Mouse (Mus musculus) lung, adult 18-20 months (tissue): ENCODE data around the gene Slc25a25.
A peak's percentile ranks its signal among the peaks of the same experiment; 100 is the strongest.
"Not testable (repeated sequence)": the region's sequence is repeated elsewhere in the genome, so short reads cannot be mapped to it uniquely, and the experiment has no call there.

Source experiments
- DNase-seq, 2 experiments: peaks; one replicate each; pipeline ENCODE4 v3.0.0; 2022; ENCODE audit warnings: mixed read lengths in 2 of 2

Slc25a25 gene

GRCm38 (mm10) chr2:32450881-32451844 is at the start of gene Slc25a25:
Gene Slc25a25 (minus strand): TSS chr2:32451445.
- peak; percentile 97 to 98 for DNase-seq

- no peak for DNase-seq
Measured at GRCm38 (mm10) chr2:32500461-32500860, 49.2 kb upstream of the Slc25a25 start.

- peak in 1 of 2 experiments; percentile 51 for DNase-seq
Measured at GRCm38 (mm10) chr2:32499365-32499764, 48.1 kb upstream of the Slc25a25 start.

GRCm38 (mm10) chr2:32496190-32496589 is 44.9 kb upstream of the Slc25a25 start:
- no peak for DNase-seq

- DNase-seq = peak; percentile 70 to 73
Measured at GRCm38 (mm10) chr2:32495185-32495726, 44.0 kb upstream of the Slc25a25 start.

GRCm38 (mm10) chr2:32494522-32494921 is 43.3 kb upstream of the Slc25a25 start:
- DNase-seq = no peak

- peak in 1 of 2 experiments; percentile 20 for DNase-seq
Measured at GRCm38 (mm10) chr2:32493301-32493701, 42.1 kb upstream of the Slc25a25 start.

- DNase-seq = no peak
Measured at GRCm38 (mm10) chr2:32492661-32493060, 41.4 kb upstream of the Slc25a25 start.

GRCm38 (mm10) chr2:32490730-32491129 is 39.5 kb upstream of the Slc25a25 start:
- not testable (repeated sequence) for DNase-seq

- DNase-seq = peak; percentile 82 to 86
Measured at GRCm38 (mm10) chr2:32488679-32489078, 37.4 kb upstream of the Slc25a25 start.

- peak; percentile 89 to 93 for DNase-seq
Measured at GRCm38 (mm10) chr2:32487124-32487623, 35.9 kb upstream of the Slc25a25 start.

- DNase-seq = no peak
Measured at GRCm38 (mm10) chr2:32486155-32486554, 34.9 kb upstream of the Slc25a25 start.

- no peak for DNase-seq
Measured at GRCm38 (mm10) chr2:32485751-32486150, 34.5 kb upstream of the Slc25a25 start.

GRCm38 (mm10) chr2:32484933-32485332 is 33.7 kb upstream of the Slc25a25 start:
- DNase-seq = no peak

- peak in 1 of 2 experiments; percentile 43 for DNase-seq
Measured at GRCm38 (mm10) chr2:32483179-32483875, 32.1 kb upstream of the Slc25a25 start.

GRCm38 (mm10) chr2:32482351-32482750 is 31.1 kb upstream of the Slc25a25 start:
- no peak for DNase-seq

GRCm38 (mm10) chr2:32475361-32475760 is 24.1 kb upstream of the Slc25a25 start:
- DNase-seq = not testable (repeated sequence)

- DNase-seq = peak; percentile 67 to 82
Measured at GRCm38 (mm10) chr2:32471681-32472061, 20.4 kb upstream of the Slc25a25 start.

- DNase-seq = peak in 1 of 2 experiments; percentile 37
Measured at GRCm38 (mm10) chr2:32471001-32471680, 19.9 kb upstream of the Slc25a25 start.

- peak; percentile 53 to 75 for DNase-seq
Measured at GRCm38 (mm10) chr2:32464212-32464891, 13.1 kb upstream of the Slc25a25 start.

GRCm38 (mm10) chr2:32463773-32464172 is 12.5 kb upstream of the Slc25a25 start:
- DNase-seq = no peak

GRCm38 (mm10) chr2:32459657-32460056 is 8.4 kb upstream of the Slc25a25 start:
- DNase-seq = no peak
